Mouse (Mus musculus): ENCODE measurements around the gene Tprkb.

DNA sequence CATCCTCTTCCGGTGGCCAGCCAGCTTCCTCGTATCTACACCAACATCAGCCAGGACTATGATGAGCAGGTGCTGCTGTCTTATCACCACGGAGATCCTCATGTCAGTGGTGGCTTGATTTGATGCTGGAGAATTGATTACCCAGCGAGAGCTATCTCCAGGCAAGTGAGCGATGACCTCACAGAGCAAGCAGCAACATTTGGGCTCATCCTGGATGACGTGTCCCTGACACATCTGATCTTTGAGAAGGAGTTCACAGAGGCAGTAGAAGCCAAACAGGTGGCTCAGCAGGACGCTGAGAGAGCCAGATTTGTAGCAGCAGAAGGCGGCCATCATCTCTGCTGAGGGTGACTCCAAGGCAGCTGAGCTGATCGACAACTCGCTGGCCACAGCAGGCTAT, 27.0 kb downstream of the Tprkb start:
- no peak for TF ChIP-seq POLR2A (IDR thresholded peaks at IDR 0.05; ENCODE audit: insufficient read depth, low read length)
- TF ChIP-seq CTCF (IDR thresholded peaks at IDR 0.05; ENCODE audit: low read depth, low read length), result no peak
